Mouse (Mus musculus) small intestine, adult 2 months (tissue): ENCODE measurements around the gene Thrb.

Experiments
- CTCF ChIP-seq: fragments of 200-500 bp; IDR thresholded peaks from 2 replicates; pipeline ENCODE4 v1.5.1; 2012; ENCODE audit warnings: low read depth, mild to moderate bottlenecking, control low read depth, inconsistent platforms, low read length, moderate library complexity, mixed read lengths; ENCODE audit not compliant: insufficient replicate concordance, insufficient read length; ENCODE audit errors: extremely low read depth
- POLR2A ChIP-seq: fragments of 200-500 bp; IDR thresholded peaks from 2 replicates; pipeline ENCODE4 v1.6.1; 2012; ENCODE audit warnings: low read depth, mild to moderate bottlenecking, control low read depth, inconsistent platforms, low read length, moderate library complexity

- no peak for TF ChIP-seq CTCF
- TF ChIP-seq POLR2A: no peak
Measured at GRCm38 (mm10) chr14:17978259-17978658, 318.2 kb downstream of the Thrb start.
